Mouse (Mus musculus) kidney, embryonic 14.5 days (tissue): ENCODE data around the gene Iqcc. TPM values are rescaled to one million over a fixed set of nuclear protein-coding genes. Genes with fewer than 3 reads are reported as not detected.
A peak's percentile ranks its signal among the peaks of the same experiment; 100 is the strongest.

Source experiments
- ATAC-seq: fragments of 200-750 bp; cut with Nextera tagmentation; 2 replicates; pipeline ENCODE4 v1.8.0; 2017; ENCODE audit warnings: moderate number of reproducible peaks, mild to moderate bottlenecking, moderate TSS enrichment, moderate library complexity; ENCODE audit not compliant: low FRiP score, low TSS enrichment
- H3K27ac ChIP-seq: fragments of 300-500 bp; sonication (generic); 2 replicates; pipeline ENCODE4 v1.5.1; 2014; ENCODE audit warnings: low read depth, mild to moderate bottlenecking, low read length, moderate library complexity, mixed read lengths
- H3K27me3 ChIP-seq: fragments of 300-500 bp; sonication (generic); 2 replicates; pipeline ENCODE4 v1.6.1; 2014; ENCODE audit warnings: mild to moderate bottlenecking, low read length; ENCODE audit not compliant: control insufficient read depth, insufficient read depth
- H3K36me3 ChIP-seq: fragments of 300-500 bp; sonication (generic); 2 replicates; pipeline ENCODE4 v1.6.1; 2014; ENCODE audit warnings: low read length, mixed read lengths; ENCODE audit not compliant: control insufficient read depth, insufficient read depth
- H3K4me1 ChIP-seq: fragments of 300-500 bp; sonication (generic); 2 replicates; pipeline ENCODE4 v1.6.1; 2014; ENCODE audit warnings: low read length, mixed read lengths; ENCODE audit not compliant: control insufficient read depth, insufficient read depth
- H3K4me2 ChIP-seq: fragments of 300-500 bp; sonication (generic); replicated peaks from 2 replicates; pipeline ENCODE4 v1.6.1; 2014; ENCODE audit warnings: low read depth, mild to moderate bottlenecking, low read length
- H3K4me3 ChIP-seq: fragments of 300-500 bp; sonication (generic); 2 replicates; pipeline ENCODE4 v1.5.1; 2014; ENCODE audit warnings: mild to moderate bottlenecking, low read length
- H3K9ac ChIP-seq: fragments of 300-500 bp; sonication (generic); 2 replicates; pipeline ENCODE4 v1.6.1; 2014; ENCODE audit warnings: low read depth, mild to moderate bottlenecking, low read length, moderate library complexity
- H3K9me3 ChIP-seq: fragments of 300-500 bp; sonication (generic); 2 replicates; pipeline ENCODE4 v1.6.1; 2016; ENCODE audit warnings: low read length; ENCODE audit not compliant: control insufficient read depth
- WGBS: fragments of 180-500 bp; shearing (Covaris S2); extraction: QIAGEN DNeasy Blood & Tissue Kit; methylation state at CpG from one replicate; pipeline ENCODE4 v1.1.7; 2014; 5-methylcytosine and 5-hydroxymethylcytosine counted together
- polyA plus RNA-seq: library from polyadenylated mRNA; unstranded; fragments of >200 nt; fragmentation: Nextera tagmentation; extraction: Ambion mirVana; gene quantifications from 2 replicates; pipeline ENCODE4 v1.2.1, GENCODE M21; 2014

Gene Iqcc
- polyA plus RNA-seq, 1 experiment from 2014 or later: 30.1 TPM

DNA sequence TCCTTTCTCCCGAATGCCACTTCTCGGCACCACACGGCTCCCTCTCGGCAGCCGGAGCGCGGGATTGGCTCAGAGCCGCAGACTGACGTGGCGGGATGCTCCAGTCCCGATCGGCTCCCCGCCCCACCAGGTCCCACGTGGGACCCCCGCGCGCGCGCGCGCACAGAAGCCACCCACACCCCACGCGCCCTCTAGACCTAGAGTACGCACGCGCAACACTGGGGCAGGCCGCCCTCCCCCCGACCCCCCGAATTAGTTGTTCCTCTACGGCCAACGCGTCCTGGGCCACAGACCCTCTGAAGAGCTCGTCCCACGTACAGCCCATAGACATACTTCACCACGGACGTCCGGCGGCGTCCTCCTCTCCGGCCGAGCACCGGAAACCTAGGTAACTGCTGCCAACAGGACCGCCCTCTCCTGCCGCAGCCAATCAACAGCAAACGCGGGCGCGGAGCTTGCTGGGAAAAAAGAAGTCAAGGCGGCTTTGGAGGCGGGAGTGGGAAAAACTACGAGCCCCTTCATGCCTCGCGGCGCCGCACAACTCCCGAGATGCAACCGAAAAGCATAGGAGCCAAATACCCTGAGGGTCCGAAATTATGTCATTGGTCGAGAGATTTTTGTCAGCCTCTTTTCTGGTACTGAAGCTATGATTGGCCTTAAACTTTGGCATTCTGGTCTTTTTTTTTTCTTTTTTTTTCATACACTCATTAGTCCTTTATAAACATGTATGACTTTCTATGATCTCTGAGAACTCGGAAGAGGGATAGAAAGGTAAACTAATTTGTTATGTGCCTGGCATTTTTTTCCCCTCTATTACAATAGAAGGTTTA is 22.0 kb upstream of the Iqcc start, which contains the start of gene Txlna:
TSS of gene Txlna (minus strand) at position 428 of the 830 bp plus-strand sequence.
- Histone ChIP-seq H3K4me1 (peaks cover 17% of the 10 kb centered on the region; the same call in 1 of the 2 replicates), H3K9me3 (no peaks in the 10 kb centered on the region), H3K36me3 (peaks cover 42% of the 10 kb centered on the region), H3K4me2 (peak within 1 kb of the TSS; percentile 90), H3K4me3 (peak within 1 kb of the TSS; percentile 71), H3K9ac (peak within 1 kb of the TSS; percentile 87), H3K27ac (peak within 1 kb of the TSS; percentile 86), H3K27me3 (no peaks in the 10 kb centered on the region)
- WGBS: under 1% methylated on average over 56 of the region's 60 CpGs
- ATAC-seq: peak; percentile 95

DNA sequence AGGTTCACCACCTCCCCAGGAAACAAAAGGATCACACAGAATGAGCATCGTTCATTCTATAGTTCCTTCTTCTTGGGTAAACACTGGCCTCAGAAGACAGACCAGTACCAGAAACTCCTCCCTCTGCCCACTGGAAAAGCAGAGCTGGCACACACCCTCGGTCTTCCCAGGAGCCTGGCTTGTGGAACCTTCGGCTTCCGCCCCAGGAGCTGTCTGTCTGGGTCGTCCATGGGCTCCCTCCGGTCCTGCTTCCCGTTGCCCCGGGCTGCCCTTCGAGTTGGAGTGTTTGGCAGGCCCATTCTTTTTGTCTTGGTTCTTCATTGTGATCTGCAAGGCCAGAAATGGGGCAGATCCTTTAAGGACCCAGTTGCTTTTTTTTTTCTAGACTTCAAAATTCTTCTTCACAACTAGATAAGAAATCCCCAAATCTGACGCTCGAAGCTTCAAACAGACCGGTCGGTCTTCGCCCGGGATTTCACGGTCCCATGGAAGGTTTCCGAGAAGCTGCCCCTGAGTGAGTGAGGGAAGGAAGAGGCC is 21.3 kb upstream of the Iqcc start:
- H3K9me3 ChIP-seq: no peaks in the 10 kb centered on the region
- peaks cover 17% of the 10 kb centered on the region; the same call in 1 of the 2 replicates for H3K4me1 ChIP-seq
- H3K27me3 ChIP-seq: no peaks in the 10 kb centered on the region
- peak overlapping the region; percentile 90 for H3K4me2 ChIP-seq
- no peak for ATAC-seq
- peak overlapping the region; percentile 86 for H3K27ac ChIP-seq
- H3K36me3 ChIP-seq: peaks cover 42% of the 10 kb centered on the region
- H3K9ac ChIP-seq: peak overlapping the region; percentile 87
- 5% methylated on average over 17 of the region's 17 CpGs for WGBS
- peak overlapping the region; percentile 71 for H3K4me3 ChIP-seq

DNA sequence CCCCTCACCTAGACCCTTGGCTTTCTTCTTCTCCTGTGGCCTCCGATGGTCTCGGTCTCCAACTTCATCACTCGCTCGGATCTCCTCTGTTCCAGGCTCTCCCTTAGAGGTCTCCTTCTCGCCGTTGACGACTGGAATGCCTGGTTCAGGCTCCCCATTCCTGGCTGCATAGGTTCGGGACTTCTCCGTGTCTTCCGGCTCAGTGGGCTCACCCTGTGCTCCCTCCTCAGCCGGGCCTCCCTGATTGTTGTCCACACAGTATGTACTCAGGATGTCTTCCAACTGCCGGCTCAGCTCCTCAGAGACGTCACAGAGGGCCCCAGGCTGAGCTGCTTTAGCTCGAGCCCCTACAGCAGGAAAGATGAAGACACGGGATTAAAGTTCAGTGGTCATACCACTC is 20.3 kb upstream of the Iqcc start:
- no peaks in the 10 kb centered on the region for H3K27me3 ChIP-seq
- peaks cover 17% of the 10 kb centered on the region; the same call in 1 of the 2 replicates for H3K4me1 ChIP-seq
- peak overlapping the region; percentile 87; the same call in 1 of the 2 replicates for H3K9ac ChIP-seq
- H3K9me3 ChIP-seq: no peaks in the 10 kb centered on the region
- H3K36me3 ChIP-seq: peaks cover 48% of the 10 kb centered on the region
- no peak for ATAC-seq
- WGBS: 89% methylated on average over 15 of the region's 15 CpGs
- peak overlapping the region; percentile 90 for H3K4me2 ChIP-seq
- H3K4me3 ChIP-seq: peak overlapping the region; percentile 71; the same call in 1 of the 2 replicates
- no peak overlapping the region for H3K27ac ChIP-seq

DNA sequence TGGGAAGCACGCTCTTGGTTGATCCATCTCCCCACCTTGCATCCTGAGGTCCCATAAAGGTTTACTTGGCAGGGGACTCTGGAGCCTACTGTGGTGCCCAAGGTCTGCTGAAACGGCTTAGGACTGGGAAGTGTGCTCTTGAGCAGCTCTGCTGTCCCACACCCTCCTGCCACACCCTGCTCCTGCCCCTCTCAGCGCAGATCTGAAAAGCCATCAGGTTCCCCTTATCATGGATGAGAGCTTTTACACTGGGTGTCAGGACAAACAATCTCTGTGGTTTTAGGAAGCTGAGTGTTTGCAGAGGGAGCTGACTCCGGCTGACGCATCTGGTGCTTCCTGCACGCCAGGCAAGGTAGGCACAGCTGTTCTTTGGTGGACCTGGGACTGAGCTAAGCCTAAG is 15.0 kb upstream of the Iqcc start:
- 98% methylated on average over 6 of the region's 6 CpGs for WGBS
- H3K9ac ChIP-seq: no peak overlapping the region

DNA sequence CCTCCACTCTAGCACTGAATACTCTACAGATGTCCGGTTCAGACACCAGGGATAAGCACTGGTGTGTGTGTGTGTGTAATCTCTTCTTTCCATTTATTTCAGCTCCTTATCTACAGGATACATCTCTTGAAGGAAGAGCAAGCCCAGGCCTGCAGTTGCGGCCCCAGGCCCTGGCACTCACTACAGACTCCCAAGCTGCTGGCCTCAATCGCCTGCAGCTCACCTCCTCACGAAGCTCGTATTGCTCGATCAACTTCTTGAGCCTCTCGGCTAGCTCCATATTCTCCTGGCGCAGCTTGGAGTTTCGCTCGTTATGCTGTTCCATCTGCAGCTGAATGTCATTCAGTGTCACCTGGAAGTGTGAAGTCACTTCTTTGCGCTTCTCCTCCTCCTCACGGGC is 13.0 kb upstream of the Iqcc start:
- ATAC-seq: no peak

More for the DNA sequence above, 15.0 kb upstream of the Iqcc start:
- Histone ChIP-seq H3K36me3 (peaks cover 95% of the 10 kb centered on the region), H3K4me1 (peaks cover 2% of the 10 kb centered on the region; the same call in 1 of the 2 replicates), H3K27me3 (no peaks in the 10 kb centered on the region), H3K27ac (no peak overlapping the region), H3K4me2 (no peak overlapping the region), H3K9me3 (no peaks in the 10 kb centered on the region), H3K4me3 (no peak overlapping the region)
- no peak for ATAC-seq

GRCm38 (mm10) chr4:129630944-129631343 is 12.0 kb upstream of the Iqcc start:
- peaks cover 99% of the 10 kb centered on the region for H3K36me3 ChIP-seq
- no peaks in the 10 kb centered on the region for H3K27me3 ChIP-seq
- H3K4me1 ChIP-seq: no peaks in the 10 kb centered on the region
- no peak overlapping the region for H3K4me2 ChIP-seq
- H3K9me3 ChIP-seq: no peaks in the 10 kb centered on the region
- WGBS: 86% methylated on average over 4 of the region's 4 CpGs
- no peak for ATAC-seq
- no peak overlapping the region for H3K4me3 ChIP-seq
- H3K9ac ChIP-seq: no peak overlapping the region
- H3K27ac ChIP-seq: no peak overlapping the region

More for the DNA sequence above, 13.0 kb upstream of the Iqcc start:
- Histone ChIP-seq H3K4me1 (no peaks in the 10 kb centered on the region), H3K9ac (no peak overlapping the region), H3K27ac (no peak overlapping the region), H3K27me3 (no peaks in the 10 kb centered on the region), H3K4me2 (no peak overlapping the region), H3K36me3 (peaks cover 99% of the 10 kb centered on the region), H3K9me3 (no peaks in the 10 kb centered on the region), H3K4me3 (no peak overlapping the region)
- 91% methylated on average over 12 of the region's 12 CpGs for WGBS

DNA sequence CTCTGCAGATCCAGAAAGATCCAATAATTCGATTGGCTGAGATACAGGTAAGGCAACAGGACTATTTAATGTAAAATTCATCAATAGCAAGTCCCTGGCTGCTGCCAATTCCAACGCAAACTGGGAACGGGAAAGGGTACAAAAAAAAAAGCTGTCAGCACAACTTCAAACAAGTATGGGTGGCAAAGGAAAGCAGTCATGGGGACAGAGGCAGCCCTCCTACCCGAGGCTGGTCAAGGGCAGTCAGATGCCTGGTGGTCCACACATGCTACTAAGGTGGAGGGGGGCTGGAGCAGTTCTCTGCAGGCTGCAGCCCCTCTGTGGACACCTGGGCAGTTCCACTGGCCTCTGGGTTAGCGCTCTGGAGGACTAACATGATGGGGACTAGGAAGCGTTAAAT is 7.1 kb upstream of the Iqcc start:
- Histone ChIP-seq H3K9me3 (no peaks in the 10 kb centered on the region), H3K4me1 (peaks cover 20% of the 10 kb centered on the region), H3K36me3 (peaks cover 50% of the 10 kb centered on the region), H3K4me3 (no peak overlapping the region), H3K9ac (no peak overlapping the region), H3K4me2 (no peak overlapping the region), H3K27ac (no peak overlapping the region), H3K27me3 (no peaks in the 10 kb centered on the region)
- 73% methylated on average over 6 of the region's 6 CpGs for WGBS
- no peak for ATAC-seq

DNA sequence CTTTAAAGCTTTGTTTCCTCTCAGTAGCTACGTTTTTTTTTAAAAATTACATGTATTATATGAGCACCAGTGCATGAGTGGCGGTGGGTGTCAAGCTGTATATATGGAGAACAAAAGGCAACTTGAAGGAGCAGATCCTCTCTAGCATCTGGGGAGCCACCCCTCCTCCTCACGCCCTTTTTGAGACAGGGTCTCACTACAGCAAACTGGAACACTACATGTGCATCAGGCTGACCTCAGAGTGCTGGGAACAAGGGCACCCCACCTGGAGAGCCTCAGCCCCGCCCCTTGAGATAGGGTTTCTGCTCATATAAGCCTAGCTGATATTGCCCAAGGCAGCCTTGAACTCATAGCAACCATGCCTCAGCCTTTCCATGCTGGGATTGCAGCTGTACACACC is 6.6 kb upstream of the Iqcc start:
- Histone ChIP-seq H3K9ac (no peak overlapping the region), H3K4me2 (peak overlapping the region; percentile 65), H3K9me3 (no peaks in the 10 kb centered on the region), H3K27me3 (no peaks in the 10 kb centered on the region), H3K27ac (no peak overlapping the region), H3K36me3 (peaks cover 45% of the 10 kb centered on the region), H3K4me3 (no peak overlapping the region), H3K4me1 (peaks cover 20% of the 10 kb centered on the region)
- no peak for ATAC-seq
- 50% methylated on average over 4 of the region's 4 CpGs for WGBS

GRCm38 (mm10) chr4:129625029-129625370 is 6.1 kb upstream of the Iqcc start:
- ATAC-seq: peak; percentile 41
- WGBS: 0% methylated on average over 6 of the region's 6 CpGs

More at GRCm38 (mm10) chr4:129625029-129625370, 6.1 kb upstream of the Iqcc start:
- Histone ChIP-seq H3K36me3 (peaks cover 40% of the 10 kb centered on the region), H3K4me1 (peaks cover 20% of the 10 kb centered on the region), H3K27me3 (no peaks in the 10 kb centered on the region), H3K27ac (peak overlapping the region; percentile 89), H3K4me2 (peak overlapping the region; percentile 65), H3K9ac (peak overlapping the region; percentile 40), H3K9me3 (no peaks in the 10 kb centered on the region), H3K4me3 (peak overlapping the region; percentile 48)
